Mouse (Mus musculus): ENCODE results near the gene Zfp609.

Zfp609 gene

GRCm38 (mm10) chr9:65773783-65774182 is 53.6 kb downstream of the Zfp609 start:
- intact Hi-C loops (cut with DNase I) = no loop called here

DNA sequence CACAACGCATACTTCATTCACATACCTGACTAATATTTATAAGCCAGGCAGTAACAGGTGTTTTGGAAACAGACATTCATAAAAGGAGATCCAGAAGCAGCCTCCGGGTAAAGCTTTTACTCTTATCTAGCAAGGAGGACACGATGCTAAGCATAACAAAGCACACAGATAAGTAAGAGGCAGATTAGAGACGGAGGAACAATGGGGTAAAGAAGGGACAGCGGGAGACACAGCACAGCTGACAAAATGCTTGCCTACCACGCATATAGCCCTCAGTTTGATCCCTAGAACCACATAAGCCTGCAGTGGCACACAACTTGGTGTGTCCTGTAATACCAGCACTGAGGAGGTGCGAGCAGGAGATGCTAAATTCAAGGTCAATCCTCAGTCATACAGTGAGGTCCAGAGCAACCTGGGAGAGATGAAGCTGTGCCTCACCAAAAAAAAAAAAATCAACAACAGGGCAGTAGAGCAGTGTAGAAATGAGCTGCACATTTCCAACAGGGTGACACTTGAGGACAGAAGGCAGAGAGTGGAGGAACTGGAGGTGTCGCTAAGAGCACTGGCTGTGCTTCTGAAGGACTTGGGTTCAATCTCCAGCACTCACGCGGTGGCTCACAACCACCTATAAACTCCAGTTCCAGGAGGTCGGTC is 56.2 kb downstream of the Zfp609 start:
- intact Hi-C loops (cut with DNase I) = no loop called here

DNA sequence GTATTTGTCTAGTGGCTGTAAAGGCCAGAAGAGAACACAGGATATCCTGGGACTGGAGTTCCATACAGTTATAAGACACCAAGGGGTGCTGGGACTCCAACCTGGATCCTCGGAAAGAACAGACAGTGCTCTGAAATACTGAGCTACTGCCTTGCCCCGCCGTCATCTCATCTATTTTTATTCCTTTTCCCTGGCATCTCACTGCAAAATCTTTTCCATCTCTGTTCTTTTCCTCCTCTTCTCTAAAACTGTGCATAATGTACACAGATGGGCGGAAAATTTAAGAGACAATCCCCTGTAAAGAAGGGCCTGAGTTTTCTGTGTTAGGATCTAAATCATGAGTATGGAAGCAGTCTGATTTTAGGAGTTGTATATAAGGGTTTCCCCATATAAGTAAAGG is 64.6 kb downstream of the Zfp609 start:
- intact Hi-C loops (cut with DNase I) = no loop called here

DNA sequence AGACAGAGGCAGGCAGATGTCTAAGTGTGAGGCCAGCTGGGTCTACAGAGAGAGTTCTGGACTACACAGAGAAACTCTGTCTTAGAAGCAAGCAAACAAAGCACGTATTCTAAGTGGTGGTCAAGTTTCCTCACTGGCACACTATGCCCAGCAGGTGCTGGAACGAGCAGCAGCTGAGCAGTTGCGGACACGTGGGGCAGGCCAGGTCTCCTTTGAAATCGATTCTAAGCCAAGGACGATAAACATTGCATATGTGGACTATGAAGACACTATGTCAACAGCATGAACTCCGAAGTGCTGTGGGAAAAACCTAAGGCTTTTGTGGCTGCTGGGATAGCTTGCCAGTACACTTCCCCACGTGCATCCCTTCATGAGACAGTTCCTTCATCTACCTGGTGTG is 67.4 kb downstream of the Zfp609 start:
- intact Hi-C loops (cut with DNase I) = no loop called here

- intact Hi-C loops (cut with DNase I) = no loop called here
These were observed 68.1 kb downstream of the Zfp609 start for GRCm38 (mm10) chr9:65759256-65759655.

DNA sequence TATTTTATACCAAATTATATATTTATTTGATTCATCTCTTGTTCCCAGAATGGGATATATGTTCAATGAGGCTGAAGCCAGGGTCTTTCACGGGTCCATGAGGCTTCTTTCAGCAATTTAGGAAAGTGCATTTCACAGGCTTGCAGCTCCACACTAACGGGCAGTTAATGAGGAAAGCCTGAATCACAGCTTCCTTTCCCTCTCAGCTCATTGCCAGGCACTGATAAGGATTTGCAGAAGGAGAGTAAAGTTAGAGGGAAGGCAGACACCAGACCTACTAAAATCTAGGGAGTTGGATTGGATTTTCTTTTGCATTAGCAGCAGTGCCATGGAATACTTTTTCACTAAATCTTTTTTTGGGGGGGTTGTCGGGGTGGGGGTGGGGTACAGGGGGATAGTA is 69.5 kb downstream of the Zfp609 start:
- intact Hi-C loops (cut with DNase I) = no loop called here

DNA sequence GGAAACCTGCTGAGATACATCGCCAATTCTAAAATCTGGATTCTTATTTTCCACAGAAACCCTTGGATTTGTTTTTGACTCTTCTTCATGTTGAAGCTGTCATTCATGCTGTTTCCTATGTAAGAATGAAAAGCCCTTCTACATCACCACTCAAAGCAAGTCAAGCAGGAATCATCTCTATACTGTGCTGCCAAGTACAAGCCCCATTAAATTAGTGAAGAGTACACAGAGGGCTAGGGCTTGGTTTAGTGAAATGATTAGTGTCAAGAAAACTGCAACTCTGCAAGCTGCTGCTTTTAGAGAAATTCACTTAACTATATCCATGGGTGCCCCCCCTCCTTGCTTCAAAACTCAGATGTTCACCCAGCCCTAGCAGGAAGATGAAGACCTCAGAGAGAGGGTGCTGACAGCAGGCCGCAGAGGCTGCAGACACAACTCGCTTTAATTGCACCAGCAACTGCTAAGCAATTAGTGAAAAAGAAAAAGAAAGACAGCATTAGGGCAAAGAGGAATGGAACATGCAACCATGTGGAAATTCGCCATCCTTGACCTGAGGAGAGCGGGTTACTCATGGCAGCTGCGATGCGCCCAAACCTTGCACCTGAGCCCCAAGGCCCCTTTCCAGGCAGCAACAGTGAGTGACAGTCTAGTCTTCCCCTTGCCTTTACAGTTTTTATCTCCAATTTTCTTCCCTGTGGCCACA is 71.5 kb downstream of the Zfp609 start:
- intact Hi-C loops (cut with DNase I) = no loop called here

GRCm38 (mm10) chr9:65755164-65755563 is 72.2 kb downstream of the Zfp609 start:
- intact Hi-C loops (cut with DNase I) = no loop called here

DNA sequence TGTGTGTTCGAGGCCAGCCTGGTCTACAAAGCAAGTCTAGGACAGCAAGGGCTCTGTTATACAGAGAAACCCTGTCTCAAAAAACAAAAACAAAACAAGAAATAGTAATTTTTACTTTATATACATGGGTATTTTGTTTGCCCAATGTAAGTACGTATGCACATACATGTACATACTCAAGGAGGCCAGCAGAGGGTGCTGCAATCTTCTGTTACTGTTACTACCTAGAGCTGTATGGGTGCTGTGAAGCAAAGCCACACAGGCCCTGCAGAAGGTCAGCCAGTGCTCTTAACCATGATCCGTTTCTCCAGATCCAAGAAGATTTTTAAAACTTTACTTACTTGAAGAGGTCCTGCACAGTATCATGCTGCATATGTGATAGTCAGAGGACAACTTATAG is 74.7 kb downstream of the Zfp609 start:
- intact Hi-C loops (cut with DNase I) = no loop called here

- intact Hi-C loops (cut with DNase I) = no loop called here
These were observed 75.5 kb downstream of the Zfp609 start for GRCm38 (mm10) chr9:65751906-65752305.

- intact Hi-C loops (cut with DNase I) = no loop called here
These were observed 79.3 kb downstream of the Zfp609 start for GRCm38 (mm10) chr9:65748102-65748501.

DNA sequence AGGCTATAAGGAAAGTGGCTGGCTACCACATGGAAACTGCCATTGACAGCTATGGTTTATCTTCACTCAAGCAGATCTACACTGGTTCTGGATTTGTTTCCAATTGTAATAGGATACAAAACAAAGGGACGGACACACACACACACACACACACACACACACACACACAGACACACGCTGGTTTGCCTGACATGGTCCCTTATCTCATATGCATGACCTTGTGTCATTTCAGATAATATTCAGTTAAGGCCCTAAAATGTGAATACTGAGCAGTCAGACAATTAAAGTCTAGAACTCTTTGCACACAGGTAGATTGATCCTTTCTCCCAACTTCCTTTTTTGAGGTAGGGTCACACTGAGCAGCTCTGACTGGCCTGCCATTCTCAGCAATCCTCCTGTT is 80.9 kb downstream of the Zfp609 start:
- intact Hi-C loops (cut with DNase I) = no loop called here

DNA sequence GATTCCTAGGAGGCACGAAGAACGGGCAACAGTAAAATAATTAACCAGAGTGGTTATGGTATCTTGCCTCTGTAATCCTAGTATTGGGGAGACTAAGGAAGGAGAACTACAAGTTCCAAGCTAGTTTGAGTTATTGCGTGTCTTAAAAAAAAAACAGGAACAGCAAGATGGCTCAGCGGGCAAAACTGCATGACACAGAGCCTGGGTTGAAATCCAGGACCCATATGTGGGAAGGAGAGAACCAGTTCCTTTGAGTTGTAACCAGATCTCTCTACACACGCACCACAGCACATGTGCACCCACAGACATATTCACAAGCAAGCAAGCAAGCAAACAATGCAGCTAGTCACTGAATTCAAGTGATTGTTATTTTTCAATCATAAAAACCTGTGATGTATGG is 81.9 kb downstream of the Zfp609 start:
- intact Hi-C loops (cut with DNase I) = no loop called here

- intact Hi-C loops (cut with DNase I) = no loop called here
These were observed 82.9 kb downstream of the Zfp609 start for GRCm38 (mm10) chr9:65744171-65745082.

DNA sequence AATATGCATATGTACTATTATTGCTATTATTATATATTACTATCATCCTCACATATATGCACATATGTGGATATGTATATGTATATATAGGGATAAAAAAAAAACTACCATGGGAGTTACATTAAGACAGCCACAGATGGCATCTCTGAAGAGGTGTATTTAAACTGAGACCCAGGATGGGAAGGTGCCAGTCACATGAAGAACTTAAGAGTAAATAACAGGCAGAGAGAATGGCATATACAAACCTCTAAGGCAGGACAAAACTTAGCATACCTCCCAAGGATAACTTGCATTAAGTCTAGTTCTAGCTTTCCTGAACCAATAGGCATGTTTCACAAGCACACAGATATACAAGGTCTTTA is 83.6 kb downstream of the Zfp609 start:
- intact Hi-C loops (cut with DNase I) = no loop called here

DNA sequence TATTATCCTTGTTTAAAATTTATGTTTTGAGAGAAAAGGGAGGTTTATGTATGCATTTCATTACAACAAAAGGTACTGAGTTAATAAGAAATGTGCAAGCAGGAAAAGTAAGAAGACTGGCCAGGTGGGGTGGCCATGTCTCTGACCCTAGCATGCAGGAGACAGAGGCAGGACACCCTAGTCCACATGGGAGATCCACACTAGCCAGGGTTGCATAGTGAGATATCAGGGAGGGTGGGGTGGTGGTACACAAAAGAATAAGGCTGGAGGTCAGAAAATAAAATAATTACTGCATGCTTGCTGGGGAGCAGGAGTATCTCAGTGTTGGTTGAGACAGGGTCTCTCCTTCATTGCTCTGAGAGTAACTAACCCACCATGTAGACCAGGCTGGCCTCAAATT is 84.0 kb downstream of the Zfp609 start:
- intact Hi-C loops (cut with DNase I) = no loop called here

DNA sequence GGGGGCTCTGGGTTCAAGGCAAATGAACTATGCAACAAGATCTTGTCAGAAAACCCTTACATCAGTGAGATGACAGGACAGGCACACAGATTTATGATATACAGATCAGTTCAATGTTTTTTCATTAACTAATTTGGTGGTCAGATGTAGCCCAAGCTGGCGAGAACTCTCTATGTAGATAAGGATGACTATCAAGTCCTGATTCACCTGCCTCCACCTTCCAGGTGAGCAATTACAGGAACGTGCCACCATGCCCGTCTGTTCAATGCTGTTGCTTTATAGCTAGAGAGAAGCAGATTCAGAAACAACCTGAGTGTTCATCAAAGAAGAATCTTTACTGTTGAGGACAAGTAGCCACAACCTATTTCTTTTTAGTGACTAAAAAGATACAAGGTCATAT is 84.6 kb downstream of the Zfp609 start:
- intact Hi-C loops (cut with DNase I) = no loop called here

GRCm38 (mm10) chr9:65741066-65741852 is 86.1 kb downstream of the Zfp609 start:
- intact Hi-C loops (cut with DNase I) = no loop called here

- intact Hi-C loops (cut with DNase I) = no loop called here
These were observed 92.4 kb downstream of the Zfp609 start for GRCm38 (mm10) chr9:65734931-65735330.

GRCm38 (mm10) chr9:65728588-65728987 is 98.8 kb downstream of the Zfp609 start:
- intact Hi-C loops (cut with DNase I) = no loop called here

DNA sequence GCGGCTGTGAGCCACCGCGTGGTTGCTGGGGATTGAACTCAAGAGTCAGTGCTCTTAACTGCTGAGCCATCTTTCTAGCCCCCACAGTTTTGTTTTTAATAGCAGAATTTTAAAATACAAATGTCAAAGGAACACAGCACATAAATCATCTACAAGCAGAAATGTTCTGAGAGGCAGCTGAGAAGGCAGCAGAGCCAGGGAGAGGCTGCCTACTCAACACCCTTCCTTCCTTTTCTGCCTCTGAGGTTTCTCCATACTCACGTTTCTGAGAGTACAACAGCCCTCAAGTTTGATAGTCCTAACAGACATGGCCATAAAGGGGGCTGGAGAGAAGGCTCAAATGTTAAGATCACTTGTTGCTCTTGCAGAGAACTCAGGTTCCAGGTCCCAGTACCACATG is 99.9 kb downstream of the Zfp609 start:
- intact Hi-C loops (cut with DNase I) = no loop called here
